Mouse (Mus musculus) erythroblast, embryonic 14.5 days (primary cell): ENCODE results near the gene Ankrd39. TPM values are rescaled to one million over a fixed set of nuclear protein-coding genes. Genes with fewer than 3 reads are reported as not detected.

Source experiments
- H3K27me3 ChIP-seq: 2 replicates; pipeline ENCODE4 v1.6.1; 2012; ENCODE audit warnings: inconsistent platforms; ENCODE audit not compliant: control insufficient read depth
- H3K36me3 ChIP-seq: 2 replicates; pipeline ENCODE4 v1.6.1; 2012; ENCODE audit warnings: mild to moderate bottlenecking, inconsistent platforms; ENCODE audit not compliant: control insufficient read depth
- H3K4me1 ChIP-seq: 2 replicates; pipeline ENCODE4 v1.6.1; 2012; ENCODE audit warnings: inconsistent platforms; ENCODE audit not compliant: control insufficient read depth
- H3K4me3 ChIP-seq: replicated peaks from 2 replicates; pipeline ENCODE3; 2012; ENCODE audit warnings: moderate library complexity, mild to moderate bottlenecking, inconsistent platforms
- H3K9me3 ChIP-seq: 2 replicates; pipeline ENCODE4 v1.6.1; 2012; ENCODE audit warnings: low read length, inconsistent platforms, mixed read lengths; ENCODE audit not compliant: control insufficient read depth
- GATA1 ChIP-seq: IDR thresholded peaks from 2 replicates; pipeline ENCODE4 v1.6.1; 2012; ENCODE audit warnings: low read length, inconsistent platforms, mixed read lengths
- TAL1 ChIP-seq: IDR thresholded peaks from 3 replicates; pipeline ENCODE4 v1.6.1; 2012; ENCODE audit warnings: low read length, inconsistent platforms, mixed read lengths
- polyA plus RNA-seq: library from polyadenylated mRNA; stranded (reverse); fragments of >175 nt; gene quantifications from 2 replicates; pipeline ENCODE4 v1.2.3, GENCODE M21; 2012

Gene Ankrd39
- polyA plus RNA-seq, 1 experiment: 0.45 TPM

DNA sequence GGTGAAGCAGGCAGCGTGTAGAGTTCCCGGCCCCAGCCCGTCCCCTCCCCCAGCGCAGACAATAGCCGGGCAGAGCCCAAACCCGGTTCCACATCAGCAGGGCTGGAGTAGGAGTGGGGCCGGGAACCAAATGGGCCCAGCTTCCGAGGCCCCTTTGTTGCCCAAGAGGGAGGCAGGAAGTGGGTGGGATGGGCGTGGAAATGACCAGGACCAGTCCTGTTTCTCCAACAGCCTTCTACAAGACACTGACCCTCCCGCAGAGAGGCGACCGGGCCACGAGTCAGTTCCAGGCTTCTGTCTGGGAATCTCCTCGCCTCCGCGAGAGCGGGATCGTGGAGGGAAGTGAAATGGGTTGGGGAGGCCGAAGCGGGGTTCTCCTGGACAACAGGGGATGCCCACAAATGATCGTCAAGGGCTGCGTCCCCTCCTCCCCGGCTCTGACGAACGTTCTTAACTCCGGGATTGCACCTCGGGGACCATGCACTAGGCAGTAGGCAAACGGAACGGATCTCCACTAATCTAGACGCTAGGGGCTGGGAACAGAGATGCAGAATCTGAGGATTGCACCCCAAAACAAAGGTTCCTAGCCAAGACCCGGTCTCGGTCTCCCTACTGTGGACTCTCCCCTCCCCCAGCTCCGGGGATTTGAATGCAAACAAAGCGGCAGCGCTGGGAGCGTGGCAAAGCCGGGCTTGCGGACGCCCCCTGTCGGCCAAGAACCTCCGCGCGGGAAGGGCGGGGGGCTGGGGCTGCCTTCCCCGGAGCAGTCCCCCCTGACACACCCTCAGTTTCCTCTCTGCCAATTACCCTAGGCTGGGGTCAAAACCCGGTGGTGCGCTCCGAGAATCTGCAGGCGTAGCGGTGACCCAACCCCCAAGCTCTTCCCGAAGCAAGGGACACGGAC, 9.6 kb upstream of the Ankrd39 start:
- Histone ChIP-seq H3K4me1 (peaks cover 15% of the 10 kb centered on the region), H3K9me3 (no peaks in the 10 kb centered on the region; the same call in 1 of the 2 replicates), H3K36me3 (peaks cover 5% of the 10 kb centered on the region; the same call in 1 of the 2 replicates), H3K27me3 (peaks cover 88% of the 10 kb centered on the region), H3K4me3 (peak overlapping the region; percentile 55)
- TF ChIP-seq TAL1: no peak
- TF ChIP-seq GATA1: no peak

DNA sequence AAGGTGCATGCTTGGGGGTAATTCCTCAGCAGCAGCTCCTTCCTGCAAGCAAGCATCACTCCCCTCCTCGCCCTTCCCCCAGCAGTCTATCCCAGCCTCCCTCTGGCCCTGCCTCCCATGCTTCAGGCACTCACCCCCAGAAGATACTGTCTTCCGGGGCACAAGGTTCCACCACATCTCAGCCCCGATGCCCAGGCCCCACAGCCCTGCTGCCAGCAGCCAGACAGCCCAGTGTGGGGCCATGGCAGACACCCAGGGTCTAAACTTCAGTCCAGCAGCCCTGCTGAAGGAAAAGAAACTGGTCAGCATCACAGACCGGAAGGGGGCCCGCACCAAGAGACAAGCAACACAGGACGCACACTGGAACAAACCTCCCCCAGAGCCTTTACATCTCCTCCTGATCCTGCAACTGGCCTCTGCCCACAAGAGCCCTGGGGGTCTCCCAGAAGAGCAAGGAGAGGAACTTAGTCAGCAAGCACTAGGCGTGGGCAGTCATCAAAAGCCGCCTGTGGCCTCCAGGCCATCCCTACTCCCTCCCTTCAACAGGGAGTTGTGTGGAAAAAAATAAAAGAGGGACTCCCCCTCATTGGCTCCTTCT, 8.7 kb upstream of the Ankrd39 start:
- H3K27me3 ChIP-seq: peaks cover 80% of the 10 kb centered on the region
- peaks cover 8% of the 10 kb centered on the region; the same call in 1 of the 2 replicates for H3K36me3 ChIP-seq
- peak overlapping the region; percentile 26 for H3K4me3 ChIP-seq
- no peak for TF ChIP-seq TAL1
- no peak for TF ChIP-seq GATA1
- no peaks in the 10 kb centered on the region; the same call in 1 of the 2 replicates for H3K9me3 ChIP-seq
- peaks cover 15% of the 10 kb centered on the region for H3K4me1 ChIP-seq

DNA sequence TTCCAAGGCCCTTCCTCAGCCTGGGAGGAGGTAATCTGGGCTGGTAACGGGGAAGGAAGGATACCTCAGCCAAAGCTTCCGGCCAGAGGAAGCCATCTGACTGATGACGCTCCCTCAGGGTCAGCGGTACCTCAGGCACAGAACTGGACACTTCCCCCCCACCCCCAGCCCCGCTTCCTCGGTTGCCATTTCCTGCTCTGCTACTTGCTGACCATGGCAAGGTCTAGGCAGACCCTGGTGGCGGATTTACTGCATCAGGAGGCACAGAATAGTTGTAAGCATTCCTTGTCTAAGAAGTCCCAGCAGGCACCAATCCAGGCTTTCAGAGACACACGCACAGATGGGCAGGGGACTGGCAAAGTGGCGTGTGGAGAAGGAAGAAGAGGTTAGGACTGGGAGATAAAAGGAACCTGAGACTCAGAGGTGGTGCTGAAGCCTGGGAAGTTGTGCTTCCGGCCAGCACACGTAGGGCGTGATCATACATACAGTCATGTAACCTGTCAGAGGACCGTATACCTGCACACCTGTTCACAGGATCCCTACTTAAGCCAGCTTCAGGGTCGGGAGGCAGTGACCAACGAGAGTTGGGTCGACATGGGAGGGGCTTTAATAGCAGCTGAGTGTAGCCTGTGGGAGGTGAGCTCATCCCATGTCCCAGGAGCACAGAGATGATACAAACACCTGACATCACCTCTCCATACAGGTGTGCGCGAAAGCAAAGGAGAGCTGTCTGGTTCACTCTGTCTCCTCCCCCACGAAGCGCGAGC, 7.6 kb upstream of the Ankrd39 start:
- peaks cover 70% of the 10 kb centered on the region for H3K27me3 ChIP-seq
- peaks cover 15% of the 10 kb centered on the region for H3K4me1 ChIP-seq
- no peaks in the 10 kb centered on the region; the same call in 1 of the 2 replicates for H3K9me3 ChIP-seq
- H3K36me3 ChIP-seq: peaks cover 12% of the 10 kb centered on the region; the same call in 1 of the 2 replicates
- TF ChIP-seq TAL1: no peak
- TF ChIP-seq GATA1: no peak
- H3K4me3 ChIP-seq: no peak overlapping the region

DNA sequence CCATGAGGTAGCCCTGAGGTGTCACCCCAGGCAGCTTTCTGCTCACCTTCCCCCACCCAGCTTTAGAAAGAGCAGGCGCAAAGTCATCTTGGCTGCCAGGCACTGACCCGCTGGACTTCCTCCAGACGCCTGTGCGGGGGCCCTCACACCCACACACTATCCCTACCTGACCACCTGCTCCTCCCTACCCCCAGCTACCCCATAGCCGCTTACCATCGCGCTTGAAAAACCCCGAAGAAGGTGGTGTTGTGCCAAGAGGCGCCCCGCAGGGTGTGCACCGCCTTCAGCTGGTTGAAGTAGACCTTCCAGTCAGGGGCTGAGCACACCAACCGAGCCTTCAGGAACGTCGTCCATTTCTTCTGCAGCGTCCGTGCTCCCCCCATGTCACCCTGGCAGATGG, 5.3 kb upstream of the Ankrd39 start:
- peaks cover 14% of the 10 kb centered on the region; the same call in 1 of the 2 replicates for H3K36me3 ChIP-seq
- no peaks in the 10 kb centered on the region; the same call in 1 of the 2 replicates for H3K9me3 ChIP-seq
- H3K4me3 ChIP-seq: no peak overlapping the region
- peaks cover 10% of the 10 kb centered on the region for H3K4me1 ChIP-seq
- peaks cover 46% of the 10 kb centered on the region for H3K27me3 ChIP-seq
- TF ChIP-seq GATA1 (no peak), TAL1 (no peak)

DNA sequence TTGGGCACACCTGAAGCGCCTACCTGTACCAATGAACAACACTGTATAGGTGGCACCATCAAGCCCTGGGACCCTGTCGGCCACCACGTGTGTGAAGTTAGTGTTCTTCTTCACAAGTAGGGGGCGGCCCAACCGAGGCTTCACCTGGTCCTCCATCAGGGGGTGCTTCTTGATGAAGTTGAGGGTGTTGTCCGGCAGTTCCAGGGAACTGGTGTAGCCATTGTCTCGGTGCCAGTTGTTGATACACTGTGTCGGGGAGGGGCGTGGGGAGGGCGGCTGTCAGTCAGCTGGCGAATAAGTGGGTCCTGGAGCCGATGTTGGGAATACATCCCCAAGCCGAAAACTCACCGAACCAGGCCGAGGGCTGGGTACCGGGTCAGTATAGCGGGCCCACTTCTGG, 4.7 kb upstream of the Ankrd39 start:
- no peak for TF ChIP-seq GATA1
- no peak for TF ChIP-seq TAL1
- peaks cover 10% of the 10 kb centered on the region for H3K4me1 ChIP-seq
- H3K4me3 ChIP-seq: no peak overlapping the region
- no peaks in the 10 kb centered on the region; the same call in 1 of the 2 replicates for H3K9me3 ChIP-seq
- H3K36me3 ChIP-seq: peaks cover 14% of the 10 kb centered on the region; the same call in 1 of the 2 replicates
- H3K27me3 ChIP-seq: peaks cover 40% of the 10 kb centered on the region

DNA sequence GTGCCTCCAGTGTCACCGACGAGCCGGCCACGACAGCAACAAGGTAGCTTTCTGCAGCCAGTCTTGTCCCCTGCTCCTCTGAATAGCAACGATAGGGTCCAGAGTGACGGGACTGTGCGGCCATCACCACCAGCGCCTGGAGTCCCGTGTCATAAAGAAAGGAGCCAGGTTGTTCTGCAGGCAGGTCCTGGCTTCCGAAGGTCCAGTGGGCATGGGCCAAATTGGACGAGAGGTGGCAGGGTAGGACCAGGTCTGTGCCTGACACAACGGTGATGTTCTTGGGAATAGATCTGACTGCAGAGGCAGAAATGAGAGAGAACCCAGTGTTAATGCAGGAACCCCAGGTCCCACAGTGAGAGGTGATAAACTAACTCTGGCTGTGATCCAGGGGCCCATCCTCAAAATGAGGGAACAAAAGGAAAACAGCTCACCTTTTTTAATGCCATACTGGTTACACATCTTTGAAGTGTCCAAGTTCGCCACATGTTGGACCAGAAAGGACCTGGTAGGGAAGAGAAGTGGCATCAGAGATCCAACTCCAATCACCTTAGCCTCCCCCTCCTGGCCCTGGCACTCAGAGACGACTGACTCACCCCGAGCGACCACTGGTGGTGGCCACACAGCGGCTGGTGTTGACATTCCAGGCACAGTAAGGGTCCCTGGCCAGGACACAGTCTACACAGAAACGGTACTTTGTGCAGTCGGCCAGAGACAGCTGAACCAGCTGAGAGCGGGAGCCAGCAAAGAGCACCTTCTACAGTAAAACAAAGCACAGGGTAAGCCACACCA, 3.0 kb upstream of the Ankrd39 start:
- Histone ChIP-seq H3K27me3 (peaks cover 24% of the 10 kb centered on the region), H3K4me1 (peaks cover 21% of the 10 kb centered on the region), H3K36me3 (peaks cover 14% of the 10 kb centered on the region; the same call in 1 of the 2 replicates)

DNA sequence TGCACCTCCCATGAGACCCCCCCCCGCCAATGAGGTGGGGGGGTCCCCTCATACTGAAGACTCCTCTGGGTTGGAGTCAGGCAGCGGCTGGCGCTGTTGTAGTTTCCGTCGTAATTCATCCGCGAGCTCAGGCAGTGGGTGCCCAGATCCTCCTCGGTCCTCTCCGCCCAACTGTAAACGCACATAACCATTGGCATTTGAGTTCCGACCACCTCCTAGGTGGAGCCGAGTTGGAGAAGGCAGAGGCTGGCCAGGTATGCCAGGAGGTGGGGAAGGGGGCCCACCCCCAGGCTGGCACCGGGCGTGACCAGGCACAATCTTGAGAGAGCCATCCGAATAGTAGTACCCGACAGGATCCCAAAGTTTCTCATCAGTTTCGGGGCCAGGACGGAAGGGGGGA, 2.2 kb upstream of the Ankrd39 start:
- no peak for TF ChIP-seq TAL1
- TF ChIP-seq GATA1: no peak
- peaks cover 14% of the 10 kb centered on the region; the same call in 1 of the 2 replicates for H3K36me3 ChIP-seq
- H3K27me3 ChIP-seq: peaks cover 16% of the 10 kb centered on the region

More for the DNA sequence above, 3.0 kb upstream of the Ankrd39 start:
- Histone ChIP-seq H3K9me3 (no peaks in the 10 kb centered on the region), H3K4me3 (no peak overlapping the region)
- no peak for TF ChIP-seq TAL1
- no peak for TF ChIP-seq GATA1

DNA sequence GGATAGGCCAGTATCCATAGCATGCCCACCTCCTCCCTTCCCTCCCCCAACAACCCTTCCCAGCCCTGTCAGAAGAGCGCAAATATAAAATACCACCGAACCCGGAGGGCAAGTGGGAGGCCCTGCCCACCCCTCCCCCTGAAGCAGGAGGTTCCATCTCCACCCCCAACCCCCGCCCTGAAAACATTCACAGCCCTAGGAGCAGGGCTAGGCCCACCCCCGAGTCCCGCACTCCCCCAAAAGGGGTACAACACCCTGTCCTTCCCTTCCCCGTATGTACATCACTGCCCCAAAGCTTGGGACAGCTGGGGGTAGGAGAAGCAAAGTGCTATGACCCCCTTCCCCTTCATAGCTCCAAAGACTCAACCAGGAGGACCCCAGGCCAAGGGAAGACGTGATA, 1.5 kb upstream of the Ankrd39 start:
- H3K27me3 ChIP-seq: peaks cover 9% of the 10 kb centered on the region
- H3K9me3 ChIP-seq: no peaks in the 10 kb centered on the region
- peaks cover 14% of the 10 kb centered on the region; the same call in 1 of the 2 replicates for H3K36me3 ChIP-seq
- H3K4me1 ChIP-seq: peaks cover 21% of the 10 kb centered on the region
- TF ChIP-seq GATA1 (no peak), TAL1 (no peak)
- H3K4me3 ChIP-seq: no peak overlapping the region

More for the DNA sequence above, 2.2 kb upstream of the Ankrd39 start:
- H3K9me3 ChIP-seq: no peaks in the 10 kb centered on the region
- H3K4me1 ChIP-seq: peaks cover 21% of the 10 kb centered on the region
- no peak overlapping the region for H3K4me3 ChIP-seq
